Mouse (Mus musculus): ENCODE measurements around the gene Sdsl.

- TF ChIP-seq CTCF (IDR thresholded peaks at IDR 0.05; ENCODE audit: control insufficient read depth, insufficient read depth, insufficient read length) (no peak), MYOG (IDR thresholded peaks at IDR 0.05; ENCODE audit: control insufficient read depth, extremely low read depth, insufficient read length) (no peak)
These were observed 26.6 kb upstream of the Sdsl start for GRCm38 (mm10) chr5:120499202-120499601.
